Mouse (Mus musculus) heart, postnatal 0 days (tissue): Measurements from ENCODE around the gene Prkaca.

ENCODE experiments used
- CTCF ChIP-seq: IDR thresholded peaks from 2 replicates; pipeline ENCODE4 v1.5.1; 2016; ENCODE audit warnings: antibody characterized with exemption, control low read depth, low read depth
- EP300 ChIP-seq: IDR thresholded peaks from 2 replicates; pipeline ENCODE4 v1.6.1; 2016; ENCODE audit warnings: antibody characterized with exemption, low read depth

GRCm38 (mm10) chr8:84004533-84005201 is 31.9 kb downstream of the Prkaca start:
- no peak for TF ChIP-seq CTCF
- TF ChIP-seq EP300, result no peak
